Mouse (Mus musculus) embryo, embryonic 10.5 days (tissue): Measurements from ENCODE around the gene Siglece.
"Not testable (repeated sequence)": the region's sequence is repeated elsewhere in the genome, so short reads cannot be mapped to it uniquely, and the experiment has no call there.

Experiments
- DNase-seq: peaks from one replicate; pipeline ENCODE4 v3.0.0-alpha.2; 2015; ENCODE audit warnings: low spot score

The Siglece gene

GRCm38 (mm10) chr7:43660002-43660401 is at the start of gene Siglece:
TSS of gene Siglece (minus strand) at chr7:43660161.
- no peak for DNase-seq

DNA sequence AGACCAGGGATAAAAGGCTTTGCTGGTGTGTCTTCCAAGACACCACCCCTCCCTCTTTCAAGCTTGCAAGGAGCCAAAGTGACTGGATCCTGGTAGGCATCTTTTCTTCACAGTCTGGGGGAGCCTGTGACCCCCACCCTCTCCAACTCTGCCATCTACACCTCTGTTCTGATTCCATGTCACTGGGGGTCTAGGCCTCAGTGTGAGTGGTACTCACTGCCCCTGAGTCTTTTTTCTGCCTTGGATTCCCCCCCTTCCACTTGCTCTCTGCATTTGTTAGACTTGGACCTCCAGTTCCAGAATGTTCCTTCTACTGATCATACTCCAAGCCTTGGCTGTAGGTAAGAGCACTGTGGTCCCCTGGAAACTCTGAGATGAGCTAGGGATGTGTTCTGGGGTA is 30.2 kb upstream of the Siglece start, which contains the start of gene Klk14:
Klk14 (plus strand) TSS at position 301 of the 400 bp plus-strand sequence.
- no peak for DNase-seq

DNA sequence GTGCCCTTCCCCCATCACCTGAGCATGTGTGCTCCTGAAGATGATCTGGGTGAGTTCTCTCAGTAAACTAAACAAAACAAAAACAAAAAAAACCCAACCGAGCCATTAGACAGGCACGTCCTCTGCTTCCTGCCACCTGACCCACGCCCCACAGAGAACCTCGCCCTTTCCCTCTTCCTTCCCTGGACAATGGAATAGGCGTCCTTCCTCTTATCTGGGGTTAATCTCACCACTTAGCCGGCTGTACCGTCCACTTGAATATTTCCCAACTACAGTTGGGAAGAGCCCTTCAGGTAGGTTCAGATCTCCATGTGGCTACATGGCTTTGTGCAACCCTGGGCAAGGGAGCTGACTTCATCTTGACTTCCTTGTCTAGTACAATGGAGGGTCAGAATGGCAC is 25.1 kb upstream of the Siglece start:
- DNase-seq = no peak

- peak; percentile 17 for DNase-seq
Observed at GRCm38 (mm10) chr7:43682511-43682910, 22.6 kb upstream of the Siglece start.

DNA sequence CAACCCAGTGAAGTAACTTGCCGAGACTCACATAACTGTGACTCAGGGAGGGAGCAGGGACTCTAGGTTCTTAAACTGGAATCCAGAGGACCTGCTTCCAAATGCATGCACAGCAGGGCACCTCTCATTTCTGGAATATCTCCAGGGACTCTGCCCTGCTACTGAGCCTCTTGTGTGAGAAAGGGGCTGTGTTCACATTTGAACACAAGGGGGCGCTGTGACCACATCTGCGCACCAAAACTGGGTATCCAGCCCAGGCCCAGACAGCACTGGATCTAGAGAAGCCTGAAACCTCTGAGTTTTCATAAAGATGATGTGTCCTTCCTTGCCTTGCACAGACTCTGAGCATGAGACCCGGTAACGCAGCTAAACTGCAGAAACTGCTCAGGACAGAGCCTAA is 21.0 kb upstream of the Siglece start:
- peak; percentile 76 for DNase-seq

- peak; percentile 49 for DNase-seq
Observed at GRCm38 (mm10) chr7:43678517-43678916, 18.6 kb upstream of the Siglece start.

GRCm38 (mm10) chr7:43675091-43675490 is 15.1 kb upstream of the Siglece start:
- no peak for DNase-seq

GRCm38 (mm10) chr7:43672581-43673260 is 12.8 kb upstream of the Siglece start:
- peak; percentile 24 for DNase-seq

- peak; percentile 96 for DNase-seq
Observed at GRCm38 (mm10) chr7:43671809-43672580, 12.0 kb upstream of the Siglece start, which contains the start of gene Ctu1. TSS of gene Ctu1 (plus strand) at chr7:43672016.

DNA sequence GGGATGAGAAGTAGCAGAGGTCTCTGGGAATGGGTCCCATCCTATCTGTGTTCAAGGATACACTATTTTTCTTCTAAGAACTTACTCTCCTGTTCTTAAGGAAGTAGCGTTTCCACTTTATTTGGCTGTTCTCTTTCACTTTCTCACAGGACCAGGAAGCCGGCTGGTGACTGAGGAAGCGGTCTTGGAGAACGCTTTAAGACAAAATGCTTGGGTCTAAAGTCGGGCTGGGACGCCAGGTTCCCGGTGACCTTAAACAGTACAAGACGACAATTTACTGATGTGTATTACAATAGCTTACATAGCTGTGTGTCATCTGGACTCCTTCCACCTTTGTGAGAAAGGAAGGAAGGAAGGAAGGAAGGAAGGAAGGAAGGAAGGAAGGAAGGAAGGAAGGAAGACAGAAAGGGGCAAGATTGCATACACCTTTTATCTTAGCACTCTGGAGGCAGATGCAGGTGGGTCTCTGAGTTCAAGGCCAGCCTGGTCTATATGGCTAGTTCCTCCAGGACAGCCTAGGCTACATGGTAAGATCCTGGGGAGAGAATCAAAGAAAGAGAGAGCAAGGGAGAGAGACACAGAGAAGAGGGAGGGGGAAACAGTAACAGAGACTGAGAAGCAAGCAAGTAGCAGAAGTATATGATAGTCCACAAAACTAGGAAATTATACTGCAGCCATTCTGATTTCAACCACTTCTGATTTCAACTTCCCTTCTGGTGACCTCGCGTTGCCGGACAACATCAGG is 11.3 kb upstream of the Siglece start:
- DNase-seq = no peak

DNA sequence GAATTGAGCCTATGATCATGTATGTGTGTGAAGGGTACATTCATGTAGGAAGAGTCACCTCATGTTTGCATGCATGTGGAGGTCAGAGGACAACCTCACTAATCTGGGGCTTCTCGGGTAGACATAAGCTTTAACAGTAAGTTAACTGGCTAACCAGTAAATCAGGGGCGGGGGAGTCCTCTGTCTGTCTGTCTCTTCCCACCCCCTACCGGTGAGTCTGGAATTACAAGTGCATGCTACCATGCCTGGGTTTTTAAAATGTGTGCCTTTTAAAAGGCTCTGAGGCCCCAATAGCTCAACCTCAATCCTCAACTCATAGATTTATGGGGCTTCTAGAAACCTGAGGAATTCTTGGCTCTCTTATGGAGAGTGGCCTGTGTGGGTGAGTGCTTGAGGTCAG is 8.6 kb upstream of the Siglece start:
- peak; percentile 65 for DNase-seq

- DNase-seq = not testable (repeated sequence)
Observed at GRCm38 (mm10) chr7:43667221-43667620, 7.3 kb upstream of the Siglece start.

GRCm38 (mm10) chr7:43662804-43663203 is 2.8 kb upstream of the Siglece start:
- DNase-seq = no peak

- no peak for DNase-seq
Observed at GRCm38 (mm10) chr7:43656232-43656631, 3.7 kb downstream of the Siglece start.

- DNase-seq = no peak
Observed at GRCm38 (mm10) chr7:43654519-43654918, 5.4 kb downstream of the Siglece start.

- DNase-seq = no peak
Observed at GRCm38 (mm10) chr7:43652683-43653082, 7.3 kb downstream of the Siglece start.

DNA sequence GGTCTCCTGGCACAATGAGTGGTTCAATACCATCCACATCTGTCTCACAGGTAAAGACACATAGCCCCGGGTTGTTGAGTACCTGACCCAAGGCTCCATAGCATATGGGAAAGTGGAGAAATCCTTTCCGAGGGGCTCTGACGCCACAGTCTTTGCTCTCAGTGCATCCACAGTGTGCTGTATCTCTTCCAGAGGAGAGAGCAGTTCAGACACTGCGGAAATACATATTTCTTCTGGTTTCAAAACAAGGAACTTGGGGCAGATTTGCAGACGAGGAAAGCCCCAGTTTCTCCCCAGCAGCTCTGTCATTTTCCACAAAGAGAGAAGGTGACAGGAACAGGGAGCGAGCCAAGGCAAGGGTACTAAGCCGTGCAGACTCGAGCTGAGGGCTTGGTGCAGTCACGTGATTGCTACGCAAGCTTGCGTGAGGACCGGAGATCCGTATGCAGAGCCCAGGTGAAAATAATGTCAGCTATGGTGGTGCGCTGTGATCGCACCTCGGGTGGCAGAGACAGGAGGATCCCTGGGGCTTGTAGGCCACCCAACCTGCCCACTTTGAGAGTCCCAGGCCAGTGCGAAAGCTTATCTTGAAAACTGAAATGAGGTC is 16.8 kb downstream of the Siglece start:
- no peak for DNase-seq

DNA sequence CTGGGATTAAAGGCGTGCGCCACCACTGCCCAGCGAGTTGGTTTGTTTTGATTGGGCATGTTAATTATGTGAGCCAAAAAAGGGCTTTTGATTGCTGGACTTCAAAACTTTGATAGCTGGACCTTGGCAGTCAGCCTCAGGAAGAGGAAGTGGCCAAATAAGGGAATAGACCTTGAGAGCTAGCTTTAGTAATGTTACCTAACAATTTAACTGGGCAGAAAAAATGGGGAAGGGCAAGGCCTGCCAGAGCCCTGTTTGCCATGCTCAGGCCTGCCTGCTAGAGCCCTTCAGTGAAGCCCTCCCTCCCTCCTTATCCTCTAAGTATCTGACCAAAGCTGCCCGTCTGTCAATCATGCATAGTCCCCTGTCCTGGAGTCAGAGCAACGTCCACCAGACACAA is 17.4 kb downstream of the Siglece start:
- DNase-seq = no peak

- no peak for DNase-seq
Observed at GRCm38 (mm10) chr7:43637118-43637517, 22.8 kb downstream of the Siglece start.

DNA sequence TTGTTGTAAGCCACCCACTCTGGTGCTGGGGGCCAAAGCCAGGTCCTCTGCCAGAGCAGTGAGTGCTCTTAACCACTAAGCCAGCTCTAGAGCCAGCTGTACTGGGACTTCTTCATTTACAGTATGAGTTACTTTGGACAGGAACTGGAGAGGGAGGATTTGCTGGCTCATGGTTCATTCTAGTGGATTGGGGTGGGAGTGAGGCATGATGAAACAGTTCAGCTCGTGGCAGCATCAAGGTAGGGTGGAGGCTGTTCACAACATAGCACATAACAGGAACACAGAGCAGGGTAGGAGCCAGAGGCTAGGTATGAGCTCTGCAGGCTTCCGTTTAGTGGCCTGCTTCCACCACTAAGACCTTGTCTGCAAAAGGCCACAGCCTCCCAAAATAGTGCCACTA is 23.8 kb downstream of the Siglece start:
- DNase-seq = no peak

- DNase-seq = no peak
Observed at GRCm38 (mm10) chr7:43634500-43634899, 25.5 kb downstream of the Siglece start, which contains the start of gene Ceacam18. TSS of gene Ceacam18 (plus strand) at chr7:43634707.

GRCm38 (mm10) chr7:43633940-43634339 is 26.0 kb downstream of the Siglece start:
- no peak for DNase-seq
